Mouse (Mus musculus): ENCODE measurements at regions not wholly inside any gene's neighbourhood (a gene's known extent, or its start where the extent isn't known, plus 50 kb on each side); places are given as distances from the start of the nearest gene placed in this dataset.
"Not testable (repeated sequence)": the region's sequence is repeated elsewhere in the genome, so short reads cannot be mapped to it uniquely, and the experiment has no call there.

- peak; percentile 8 for DNase-seq (ENCODE audit: low read depth, low spot score)
These were observed 222.4 kb upstream of the Tmprss15 start for GRCm38 (mm10) chr16:79313301-79313700.

- peak; percentile 7 for DNase-seq (ENCODE audit: low read depth, low spot score)
These were observed 221.8 kb upstream of the Tmprss15 start for GRCm38 (mm10) chr16:79312702-79313101.

GRCm38 (mm10) chr16:79308541-79308940, 217.6 kb upstream of the Tmprss15 start:
- peak; percentile 3 for DNase-seq (ENCODE audit: low read depth, low spot score)

- DNase-seq (ENCODE audit: low read depth, low spot score), result not testable (repeated sequence)
These were observed 205.7 kb upstream of the Tmprss15 start for GRCm38 (mm10) chr16:79296621-79297020.

GRCm38 (mm10) chr16:79279006-79279405, 188.1 kb upstream of the Tmprss15 start:
- no peak for DNase-seq (ENCODE audit: low read depth, low spot score)

- no peak for DNase-seq (ENCODE audit: low read depth, low spot score)
These were observed 165.6 kb upstream of the Tmprss15 start for GRCm38 (mm10) chr16:79256525-79256924.

GRCm38 (mm10) chr16:79256084-79256483, 165.2 kb upstream of the Tmprss15 start:
- DNase-seq (ENCODE audit: low read depth, low spot score), result no peak

- peak; percentile 42 for DNase-seq (ENCODE audit: low read depth, low spot score)
These were observed 150.1 kb upstream of the Tmprss15 start for GRCm38 (mm10) chr16:79240857-79241491.

- no peak for DNase-seq (ENCODE audit: low read depth, low spot score)
These were observed 149.3 kb upstream of the Tmprss15 start for GRCm38 (mm10) chr16:79240191-79240590.

GRCm38 (mm10) chr16:79191196-79191595, 100.3 kb upstream of the Tmprss15 start:
- no peak for DNase-seq (ENCODE audit: low read depth, low spot score)

- DNase-seq (ENCODE audit: low read depth, low spot score), result peak; percentile 55
These were observed 95.6 kb upstream of the Tmprss15 start for GRCm38 (mm10) chr16:79186471-79186870.

- DNase-seq (ENCODE audit: low read depth, low spot score), result peak; percentile 52
These were observed 91.6 kb upstream of the Tmprss15 start for GRCm38 (mm10) chr16:79182474-79182873.

GRCm38 (mm10) chr16:79177299-79177999, 86.6 kb upstream of the Tmprss15 start:
- DNase-seq (ENCODE audit: low read depth, low spot score), result no peak

- DNase-seq (ENCODE audit: low read depth, low spot score), result no peak
These were observed 85.9 kb upstream of the Tmprss15 start for GRCm38 (mm10) chr16:79176832-79177243.

GRCm38 (mm10) chr16:79168193-79168592, 77.3 kb upstream of the Tmprss15 start:
- peak; percentile 86 for DNase-seq (ENCODE audit: low read depth, low spot score)

- DNase-seq (ENCODE audit: low read depth, low spot score), result no peak
These were observed 51.9 kb upstream of the Tmprss15 start for GRCm38 (mm10) chr16:79142813-79143212.

Measured in brain, adult 2 months (tissue).